Mouse (Mus musculus): ENCODE measurements around the gene Got1. TPM values are rescaled to one million over a fixed set of nuclear protein-coding genes. Genes with fewer than 3 reads are reported as not detected.

The Got1 gene
- polyA plus RNA-seq, 1 experiment: 528 TPM

DNA sequence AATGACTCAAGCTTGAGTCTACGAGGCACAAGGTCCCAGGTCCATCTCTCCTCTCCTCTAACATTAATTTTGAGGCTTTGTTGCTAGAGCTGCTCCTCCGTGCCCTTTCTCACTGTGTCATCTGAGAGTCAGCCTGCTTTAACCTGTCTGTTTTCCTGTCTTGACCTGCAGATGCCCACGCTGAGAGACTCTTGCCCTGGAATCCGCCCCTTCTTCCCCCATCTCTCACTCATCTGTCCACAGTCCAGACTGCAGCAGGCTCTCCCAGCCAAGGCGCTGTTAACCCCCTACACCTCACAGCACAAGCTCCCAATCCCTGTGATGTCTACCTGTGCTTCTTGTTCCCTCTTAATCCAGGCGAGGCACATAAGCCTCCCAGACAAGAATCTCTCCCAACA is 27.1 kb upstream of the Got1 start:
- 80% methylated on average over 6 of the region's 6 CpGs for WGBS
- H3K4me1 ChIP-seq (ENCODE audit: control insufficient read depth, insufficient read depth, low read length): no peaks in the 10 kb centered on the region
- no peak overlapping the region for H3K27ac ChIP-seq (ENCODE audit: insufficient read depth, low read length)
- no peak overlapping the region for H3K4me3 ChIP-seq (replicated peaks; ENCODE audit: insufficient read depth, low read depth, low read length)
- no peak for TF ChIP-seq POLR2A (IDR thresholded peaks at IDR 0.05; ENCODE audit: borderline replicate concordance, insufficient read depth, low read length)
- TF ChIP-seq CTCF (IDR thresholded peaks at IDR 0.05; ENCODE audit: borderline replicate concordance, insufficient read depth, low read depth, low read length): no peak
- DNase-seq: no peak
- no peaks in the 10 kb centered on the region; the same call in 1 of the 2 replicates for H3K27me3 ChIP-seq (ENCODE audit: control insufficient read depth, insufficient read depth, low read length)

DNA sequence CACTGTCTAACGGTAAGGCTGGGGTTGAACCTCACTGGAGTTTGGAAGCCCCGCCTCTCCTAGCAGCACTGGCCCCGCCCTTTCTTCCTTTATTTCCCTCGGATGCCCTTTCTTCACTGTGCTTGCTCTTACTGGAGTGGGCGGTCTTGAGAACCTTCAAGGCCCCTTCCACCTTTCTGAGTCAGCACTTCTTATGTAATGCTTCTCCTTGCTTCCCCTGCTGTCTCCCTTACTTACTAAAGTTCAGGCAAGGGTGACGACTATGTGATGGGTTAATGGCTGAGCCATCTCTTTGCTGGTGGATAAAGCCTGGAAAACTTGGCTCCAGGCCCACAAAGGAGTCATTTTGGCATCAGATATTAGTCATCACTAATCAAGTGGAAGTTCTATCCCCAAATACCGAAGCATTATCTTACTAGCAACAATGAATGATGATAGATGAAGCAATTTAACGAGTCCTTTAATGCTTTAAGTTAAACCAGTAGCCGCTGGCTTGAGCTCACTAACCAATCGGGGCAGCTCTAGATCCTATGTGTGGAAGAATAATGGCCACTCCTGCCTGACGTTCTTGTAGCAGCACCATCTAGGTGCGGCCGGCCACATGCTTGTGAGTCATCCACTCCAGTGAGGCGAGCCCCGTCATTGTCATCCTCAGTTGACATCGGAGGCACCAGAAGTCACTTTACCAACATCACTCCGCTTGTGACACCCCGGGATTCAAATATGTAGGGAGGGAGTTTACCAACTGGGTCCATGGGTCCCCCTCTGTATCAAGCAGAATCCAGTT is 26.5 kb upstream of the Got1 start:
- no peaks in the 10 kb centered on the region; the same call in 1 of the 2 replicates for H3K27me3 ChIP-seq (ENCODE audit: control insufficient read depth, insufficient read depth, low read length)
- DNase-seq: no peak
- no peaks in the 10 kb centered on the region for H3K4me1 ChIP-seq (ENCODE audit: control insufficient read depth, insufficient read depth, low read length)
- no peak overlapping the region for H3K4me3 ChIP-seq (replicated peaks; ENCODE audit: insufficient read depth, low read depth, low read length)
- TF ChIP-seq CTCF (IDR thresholded peaks at IDR 0.05; ENCODE audit: borderline replicate concordance, insufficient read depth, low read depth, low read length) (no peak), POLR2A (IDR thresholded peaks at IDR 0.05; ENCODE audit: borderline replicate concordance, insufficient read depth, low read length) (no peak)
- 84% methylated on average over 18 of the region's 18 CpGs for WGBS
- H3K27ac ChIP-seq (ENCODE audit: insufficient read depth, low read length): no peak overlapping the region

DNA sequence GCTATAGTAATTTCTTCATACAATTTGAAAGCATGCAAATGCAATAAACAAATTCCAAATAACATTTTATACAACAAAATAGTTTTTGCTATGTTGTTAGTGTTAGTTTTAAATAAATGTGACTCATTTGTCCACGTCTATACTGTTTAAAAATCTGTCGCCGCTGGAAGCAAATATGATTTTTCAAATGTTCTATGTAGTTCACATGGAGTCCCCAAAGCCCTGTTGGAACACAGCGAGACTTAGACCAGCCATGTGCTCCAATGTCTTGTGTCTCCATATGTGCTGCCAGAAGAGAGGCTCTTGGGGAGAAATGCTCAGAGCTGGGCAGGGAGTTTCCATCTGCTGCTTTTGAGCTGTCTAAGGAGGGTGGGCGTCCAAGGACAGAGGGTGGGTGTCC is 23.7 kb upstream of the Got1 start:
- no peak for TF ChIP-seq POLR2A (IDR thresholded peaks at IDR 0.05; ENCODE audit: borderline replicate concordance, insufficient read depth, low read length)
- no peak for TF ChIP-seq CTCF (IDR thresholded peaks at IDR 0.05; ENCODE audit: borderline replicate concordance, insufficient read depth, low read depth, low read length)
- 75% methylated on average over 5 of the region's 5 CpGs for WGBS
- no peak overlapping the region for H3K27ac ChIP-seq (ENCODE audit: insufficient read depth, low read length)
- H3K27me3 ChIP-seq (ENCODE audit: control insufficient read depth, insufficient read depth, low read length): no peaks in the 10 kb centered on the region; the same call in 1 of the 2 replicates
- DNase-seq: no peak
- no peaks in the 10 kb centered on the region for H3K4me1 ChIP-seq (ENCODE audit: control insufficient read depth, insufficient read depth, low read length)
- no peak overlapping the region for H3K4me3 ChIP-seq (replicated peaks; ENCODE audit: insufficient read depth, low read depth, low read length)

DNA sequence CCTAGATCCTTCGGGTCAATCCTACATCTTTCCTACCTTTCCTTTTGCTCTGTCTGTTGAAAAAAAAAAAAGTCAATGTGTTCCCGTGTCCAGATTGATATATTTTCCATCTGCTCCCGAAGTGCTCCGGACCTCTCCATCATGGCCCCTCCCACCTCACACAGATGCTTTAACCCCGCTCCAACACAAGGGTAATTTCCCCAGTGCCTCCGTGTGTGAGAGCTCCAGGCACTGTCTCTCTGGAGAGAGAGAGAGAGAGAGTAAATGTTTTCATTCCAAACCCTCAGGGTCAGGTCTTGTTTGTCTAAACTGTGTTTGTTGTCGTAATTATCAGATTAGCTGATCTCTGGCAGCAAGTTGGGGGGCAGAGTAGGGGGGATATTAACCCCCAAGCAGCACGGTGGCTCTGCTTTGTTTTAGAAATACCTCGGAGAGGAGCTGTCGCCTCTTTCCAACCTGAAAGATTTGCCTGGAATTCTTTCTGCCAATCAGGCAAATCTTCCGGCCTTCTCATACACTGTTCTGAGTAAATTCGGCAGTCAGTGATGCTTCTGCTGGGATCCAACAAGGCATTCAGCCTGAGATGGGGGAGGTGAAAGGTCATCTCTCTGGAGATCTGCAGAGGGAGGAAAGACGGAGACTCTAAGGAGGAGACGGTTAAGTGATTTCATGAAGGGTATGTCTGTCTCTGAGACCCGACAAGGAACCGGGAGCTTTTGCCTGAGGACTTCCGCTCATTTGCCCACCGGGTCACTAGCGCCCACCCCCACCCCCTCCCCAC is 22.1 kb upstream of the Got1 start:
- WGBS: 18% methylated on average over 19 of the region's 19 CpGs
- Histone ChIP-seq H3K27me3 (ENCODE audit: control insufficient read depth, insufficient read depth, low read length) (no peaks in the 10 kb centered on the region; the same call in 1 of the 2 replicates), H3K4me3 (replicated peaks; ENCODE audit: insufficient read depth, low read depth, low read length) (no peak overlapping the region), H3K27ac (ENCODE audit: insufficient read depth, low read length) (no peak overlapping the region), H3K4me1 (ENCODE audit: control insufficient read depth, insufficient read depth, low read length) (no peaks in the 10 kb centered on the region)
- DNase-seq: no peak
- TF ChIP-seq POLR2A (IDR thresholded peaks at IDR 0.05; ENCODE audit: borderline replicate concordance, insufficient read depth, low read length): no peak
- no peak for TF ChIP-seq CTCF (IDR thresholded peaks at IDR 0.05; ENCODE audit: borderline replicate concordance, insufficient read depth, low read depth, low read length)

GRCm38 (mm10) chr19:43535372-43535771 is 11.0 kb upstream of the Got1 start:
- H3K4me1 ChIP-seq (ENCODE audit: control insufficient read depth, insufficient read depth, low read length): no peaks in the 10 kb centered on the region; the same call in 1 of the 2 replicates
- DNase-seq: no peak
- WGBS: 97% methylated on average over 3 of the region's 3 CpGs
- H3K27ac ChIP-seq (ENCODE audit: insufficient read depth, low read length): no peak overlapping the region
- no peak overlapping the region for H3K4me3 ChIP-seq (replicated peaks; ENCODE audit: insufficient read depth, low read depth, low read length)
- no peaks in the 10 kb centered on the region for H3K27me3 ChIP-seq (ENCODE audit: control insufficient read depth, insufficient read depth, low read length)
- TF ChIP-seq CTCF (IDR thresholded peaks at IDR 0.05; ENCODE audit: borderline replicate concordance, insufficient read depth, low read depth, low read length) (no peak), POLR2A (IDR thresholded peaks at IDR 0.05; ENCODE audit: borderline replicate concordance, insufficient read depth, low read length) (no peak)

GRCm38 (mm10) chr19:43530921-43531320 is 6.5 kb upstream of the Got1 start:
- no peaks in the 10 kb centered on the region for H3K27me3 ChIP-seq (ENCODE audit: control insufficient read depth, insufficient read depth, low read length)
- no peak overlapping the region for H3K4me3 ChIP-seq (replicated peaks; ENCODE audit: insufficient read depth, low read depth, low read length)
- no peaks in the 10 kb centered on the region; the same call in 1 of the 2 replicates for H3K4me1 ChIP-seq (ENCODE audit: control insufficient read depth, insufficient read depth, low read length)
- no peak overlapping the region for H3K27ac ChIP-seq (ENCODE audit: insufficient read depth, low read length)
- TF ChIP-seq CTCF (IDR thresholded peaks at IDR 0.05; ENCODE audit: borderline replicate concordance, insufficient read depth, low read depth, low read length): no peak
- TF ChIP-seq POLR2A (IDR thresholded peaks at IDR 0.05; ENCODE audit: borderline replicate concordance, insufficient read depth, low read length): no peak
- DNase-seq: no peak
- 37% methylated on average over 12 of the region's 12 CpGs for WGBS

DNA sequence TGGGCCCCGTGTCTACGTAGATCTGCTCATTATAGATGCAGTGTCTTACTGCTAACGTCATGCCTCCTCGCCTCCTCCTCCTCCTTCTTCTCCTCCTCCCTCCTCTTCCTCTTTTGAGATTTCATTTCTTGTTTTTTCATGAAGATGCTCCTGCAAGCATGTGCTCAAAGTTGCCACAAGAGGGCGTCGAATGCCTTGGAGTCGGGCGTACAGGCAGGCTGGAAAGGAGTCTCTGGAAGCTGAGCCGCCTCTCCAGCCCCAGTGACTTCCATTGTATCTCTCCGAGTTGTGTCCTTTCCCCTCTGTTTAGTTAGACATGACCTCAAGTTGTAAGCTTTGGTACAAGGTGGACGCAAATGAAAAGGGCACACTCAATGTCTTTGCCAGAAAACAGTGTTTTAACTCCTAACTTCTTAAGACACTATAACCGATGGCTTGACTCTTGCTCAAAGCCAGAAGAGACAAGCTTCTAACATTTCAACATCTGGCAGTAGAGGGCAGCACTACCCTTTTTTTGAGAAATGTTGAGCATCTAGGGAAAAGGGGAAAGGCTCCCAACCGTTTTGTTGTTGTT is 5.9 kb upstream of the Got1 start:
- Histone ChIP-seq H3K4me1 (ENCODE audit: control insufficient read depth, insufficient read depth, low read length) (no peaks in the 10 kb centered on the region; the same call in 1 of the 2 replicates), H3K27ac (ENCODE audit: insufficient read depth, low read length) (no peak overlapping the region), H3K4me3 (replicated peaks; ENCODE audit: insufficient read depth, low read depth, low read length) (no peak overlapping the region), H3K27me3 (ENCODE audit: control insufficient read depth, insufficient read depth, low read length) (no peaks in the 10 kb centered on the region)
- no peak for TF ChIP-seq POLR2A (IDR thresholded peaks at IDR 0.05; ENCODE audit: borderline replicate concordance, insufficient read depth, low read length)
- TF ChIP-seq CTCF (IDR thresholded peaks at IDR 0.05; ENCODE audit: borderline replicate concordance, insufficient read depth, low read depth, low read length): peak; percentile 84
- WGBS: 2% methylated on average over 13 of the region's 13 CpGs
- DNase-seq: peak; percentile 69 to 76

Measured in cerebellum, adult 2 months (tissue).